Mouse (Mus musculus) T-helper 1 cell (primary cell): ENCODE data around the gene 2410131K14Rik.

ENCODE experiments used
- in situ Hi-C: fragments of 300-600 bp; cut with MboI, MseI; formaldehyde crosslinking; loops from one replicate; pipeline ENCODE4 v1.15.1; 2025; ENCODE audit warnings: high pct_unique_total_duplicates

Gene 2410131K14Rik

GRCm38 (mm10) chr5:118260642-118261041, 15.6 kb downstream of the 2410131K14Rik start:
- in situ Hi-C loops: loop anchor here (25.0 kb wide), 1 partner anchor 477 kb away; no protein-coding TSS in a partner anchor

- in situ Hi-C loops: loop anchor here (25.0 kb wide), 1 partner anchor 476 kb away; no protein-coding TSS in a partner anchor
Measured at GRCm38 (mm10) chr5:118261181-118261580, 16.2 kb downstream of the 2410131K14Rik start.

GRCm38 (mm10) chr5:118262418-118262817, 17.4 kb downstream of the 2410131K14Rik start:
- in situ Hi-C loops: loop anchor here (25.0 kb wide), 1 partner anchor 475 kb away; no protein-coding TSS in a partner anchor

- in situ Hi-C loops: loop anchor here (25.0 kb wide), 1 partner anchor 473 kb away; no protein-coding TSS in a partner anchor
Measured at GRCm38 (mm10) chr5:118264279-118264678, 19.3 kb downstream of the 2410131K14Rik start.

GRCm38 (mm10) chr5:118265366-118265765, 20.3 kb downstream of the 2410131K14Rik start:
- in situ Hi-C loops: loop anchor here (25.0 kb wide), 1 partner anchor 472 kb away; no protein-coding TSS in a partner anchor

GRCm38 (mm10) chr5:118266309-118266708, 21.3 kb downstream of the 2410131K14Rik start:
- in situ Hi-C loops: loop anchor here (25.0 kb wide), 1 partner anchor 471 kb away; no protein-coding TSS in a partner anchor

- in situ Hi-C loops: loop anchor here (25.0 kb wide), 1 partner anchor 468 kb away; no protein-coding TSS in a partner anchor
Measured at GRCm38 (mm10) chr5:118268987-118269386, 24.0 kb downstream of the 2410131K14Rik start.

- in situ Hi-C loops: loop anchor here (25.0 kb wide), 1 partner anchor 466 kb away; no protein-coding TSS in a partner anchor
Measured at GRCm38 (mm10) chr5:118271449-118272110, 26.6 kb downstream of the 2410131K14Rik start.

- in situ Hi-C loops: loop anchor here (25.0 kb wide), 1 partner anchor 464 kb away; no protein-coding TSS in a partner anchor
Measured at GRCm38 (mm10) chr5:118273446-118273845, 28.4 kb downstream of the 2410131K14Rik start.

GRCm38 (mm10) chr5:118274546-118274945, 29.5 kb downstream of the 2410131K14Rik start:
- in situ Hi-C loops: loop anchor here (25.0 kb wide), 1 partner anchor 463 kb away; no protein-coding TSS in a partner anchor

- in situ Hi-C loops: no loop called here
Measured at GRCm38 (mm10) chr5:118276281-118276680, 31.3 kb downstream of the 2410131K14Rik start.

GRCm38 (mm10) chr5:118276711-118277110, 31.7 kb downstream of the 2410131K14Rik start:
- in situ Hi-C loops: no loop called here

- in situ Hi-C loops: no loop called here
Measured at GRCm38 (mm10) chr5:118277741-118278495, 32.9 kb downstream of the 2410131K14Rik start.

GRCm38 (mm10) chr5:118291453-118291852, 46.4 kb downstream of the 2410131K14Rik start:
- in situ Hi-C loops: no loop called here

GRCm38 (mm10) chr5:118292476-118292875, 47.4 kb downstream of the 2410131K14Rik start:
- in situ Hi-C loops: no loop called here

GRCm38 (mm10) chr5:118294086-118294864, 49.2 kb downstream of the 2410131K14Rik start:
- in situ Hi-C loops: no loop called here

- in situ Hi-C loops: no loop called here
Measured at GRCm38 (mm10) chr5:118294865-118295258, 49.8 kb downstream of the 2410131K14Rik start.

- in situ Hi-C loops: no loop called here
Measured at GRCm38 (mm10) chr5:118297338-118297746, 52.3 kb downstream of the 2410131K14Rik start.

GRCm38 (mm10) chr5:118299720-118300400, 54.8 kb downstream of the 2410131K14Rik start:
- in situ Hi-C loops: no loop called here

- in situ Hi-C loops: no loop called here
Measured at GRCm38 (mm10) chr5:118302466-118303155, 57.6 kb downstream of the 2410131K14Rik start.
